Mouse (Mus musculus) limb, embryonic 11.5 days (tissue): Measurements from ENCODE around the gene Pip5k1a. TPM values are rescaled to one million over a fixed set of nuclear protein-coding genes. Genes with fewer than 3 reads are reported as not detected.
A peak's percentile ranks its signal among the peaks of the same experiment; 100 is the strongest.
"Not testable (repeated sequence)": the region's sequence is repeated elsewhere in the genome, so short reads cannot be mapped to it uniquely, and the experiment has no call there.

Experiments
- ATAC-seq: fragments of 200-750 bp; cut with Nextera tagmentation; 2 replicates; pipeline ENCODE4 v1.8.0; 2017; ENCODE audit warnings: low read depth; ENCODE audit not compliant: insufficient number of reproducible peaks, low FRiP score, low TSS enrichment
- DNase-seq: peaks from one replicate; pipeline ENCODE4 v3.0.0-alpha.2; 2015; ENCODE audit warnings: low spot score
- H3K27ac ChIP-seq: fragments of 300-500 bp; sonication (generic); replicated peaks from 2 replicates; pipeline ENCODE4 v1.5.1; 2014; ENCODE audit warnings: low read depth, mild to moderate bottlenecking, low read length
- H3K27me3 ChIP-seq: fragments of 300-500 bp; sonication (generic); 2 replicates; pipeline ENCODE4 v1.6.1; 2014; ENCODE audit warnings: mild to moderate bottlenecking, low read length, mixed read lengths; ENCODE audit not compliant: control insufficient read depth, insufficient read depth
- H3K36me3 ChIP-seq: fragments of 300-500 bp; sonication (generic); 2 replicates; pipeline ENCODE4 v1.6.1; 2014; ENCODE audit warnings: mild to moderate bottlenecking, low read length, moderate library complexity, mixed read lengths; ENCODE audit not compliant: control insufficient read depth, insufficient read depth
- H3K4me1 ChIP-seq: fragments of 300-500 bp; sonication (generic); 2 replicates; pipeline ENCODE4 v1.6.1; 2014; ENCODE audit warnings: low read length, mixed read lengths; ENCODE audit not compliant: control insufficient read depth, insufficient read depth
- H3K4me2 ChIP-seq: fragments of 300-500 bp; sonication (generic); 2 replicates; pipeline ENCODE4 v1.6.1; 2014; ENCODE audit warnings: low read depth, mild to moderate bottlenecking, moderate library complexity; ENCODE audit not compliant: severe bottlenecking
- H3K4me3 ChIP-seq: fragments of 300-500 bp; sonication (generic); 2 replicates; pipeline ENCODE4 v1.5.1; 2014; ENCODE audit warnings: low read depth, low read length
- H3K9ac ChIP-seq: fragments of 300-500 bp; sonication (generic); 2 replicates; pipeline ENCODE4 v1.6.1; 2014; ENCODE audit warnings: mild to moderate bottlenecking, low read length
- H3K9me3 ChIP-seq: fragments of 300-500 bp; sonication (generic); 2 replicates; pipeline ENCODE4 v1.6.1; 2016; ENCODE audit warnings: low read length; ENCODE audit not compliant: control insufficient read depth
- WGBS: fragments of 180-500 bp; shearing (Covaris S2); extraction: QIAGEN DNeasy Blood & Tissue Kit; methylation state at CpG from one replicate; pipeline ENCODE4 v1.1.7; 2014; 5-methylcytosine and 5-hydroxymethylcytosine counted together
- polyA plus RNA-seq: library from polyadenylated mRNA; unstranded; fragments of >200 nt; fragmentation: Nextera tagmentation; extraction: Ambion mirVana; gene quantifications from 2 replicates; pipeline ENCODE4 v1.2.1, GENCODE M21; 2014

The Pip5k1a gene
- polyA plus RNA-seq, 1 experiment from 2014 or later, result 15.4 TPM

DNA sequence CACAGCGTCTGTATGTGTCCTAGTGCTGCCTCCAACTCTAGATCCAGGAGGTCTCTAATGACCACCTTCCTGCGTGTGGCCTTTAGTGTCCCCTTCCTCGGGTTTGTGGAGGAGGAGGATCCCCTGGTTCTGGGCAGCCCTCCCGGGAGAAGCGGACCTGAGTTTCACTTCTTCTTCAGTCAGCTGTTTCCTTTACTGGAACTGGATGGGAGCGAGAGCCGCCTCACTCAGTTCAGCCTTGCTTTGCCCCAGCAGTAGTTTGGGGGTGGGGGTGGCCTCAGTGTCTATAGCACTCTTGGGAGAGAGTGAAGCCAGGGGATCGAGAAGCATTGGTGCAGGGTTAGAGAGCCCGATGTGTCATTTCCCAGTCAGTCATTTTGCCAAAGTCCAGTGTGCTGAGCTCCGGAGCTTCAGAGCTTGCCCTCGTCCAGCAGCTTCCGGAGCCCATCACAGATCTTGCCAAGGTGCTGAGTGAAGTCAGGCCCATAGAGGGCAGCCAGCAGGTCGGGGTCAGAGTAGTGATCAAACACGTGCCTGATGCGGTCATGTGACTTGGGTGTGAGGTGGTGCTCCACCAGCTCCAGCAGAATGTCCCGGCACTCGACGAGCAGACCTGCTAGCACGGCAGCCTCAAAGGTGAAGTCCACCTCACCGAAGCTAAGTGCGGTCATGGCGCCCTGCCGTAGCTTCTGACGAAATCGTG lies 33.0 kb upstream of the Pip5k1a start:
- no peak for ATAC-seq
- Histone ChIP-seq H3K4me1 (peaks cover 4% of the 10 kb centered on the region; the same call in 1 of the 2 replicates), H3K9ac (no peak overlapping the region), H3K36me3 (no peaks in the 10 kb centered on the region), H3K27ac (no peak overlapping the region), H3K4me2 (no peak overlapping the region), H3K4me3 (no peak overlapping the region), H3K27me3 (no peaks in the 10 kb centered on the region), H3K9me3 (no peaks in the 10 kb centered on the region)
- WGBS, result 70% methylated on average over 25 of the region's 25 CpGs
- DNase-seq, result no peak

GRCm38 (mm10) chr3:95136336-95136735 lies 29.6 kb upstream of the Pip5k1a start:
- H3K9ac ChIP-seq, result no peak overlapping the region
- H3K4me1 ChIP-seq, result peaks cover 4% of the 10 kb centered on the region; the same call in 1 of the 2 replicates
- H3K9me3 ChIP-seq, result no peaks in the 10 kb centered on the region
- no peak overlapping the region for H3K4me3 ChIP-seq
- H3K36me3 ChIP-seq, result no peaks in the 10 kb centered on the region
- WGBS, result 99% methylated on average over 3 of the region's 3 CpGs
- no peak overlapping the region for H3K27ac ChIP-seq
- ATAC-seq, result no peak
- no peak overlapping the region for H3K4me2 ChIP-seq
- H3K27me3 ChIP-seq, result no peaks in the 10 kb centered on the region
- DNase-seq, result no peak

- Histone ChIP-seq H3K27ac (no peak overlapping the region), H3K9me3 (no peaks in the 10 kb centered on the region), H3K9ac (no peak overlapping the region), H3K36me3 (no peaks in the 10 kb centered on the region), H3K4me3 (peak overlapping the region; percentile 20; the same call in 1 of the 2 replicates), H3K4me2 (peak overlapping the region; percentile 48), H3K27me3 (no peaks in the 10 kb centered on the region), H3K4me1 (peaks cover 4% of the 10 kb centered on the region; the same call in 1 of the 2 replicates)
- WGBS, result 92% methylated on average over 7 of the region's 7 CpGs
- no peak for ATAC-seq
- DNase-seq, result no peak
Measured at GRCm38 (mm10) chr3:95135433-95136052, 28.8 kb upstream of the Pip5k1a start.

DNA sequence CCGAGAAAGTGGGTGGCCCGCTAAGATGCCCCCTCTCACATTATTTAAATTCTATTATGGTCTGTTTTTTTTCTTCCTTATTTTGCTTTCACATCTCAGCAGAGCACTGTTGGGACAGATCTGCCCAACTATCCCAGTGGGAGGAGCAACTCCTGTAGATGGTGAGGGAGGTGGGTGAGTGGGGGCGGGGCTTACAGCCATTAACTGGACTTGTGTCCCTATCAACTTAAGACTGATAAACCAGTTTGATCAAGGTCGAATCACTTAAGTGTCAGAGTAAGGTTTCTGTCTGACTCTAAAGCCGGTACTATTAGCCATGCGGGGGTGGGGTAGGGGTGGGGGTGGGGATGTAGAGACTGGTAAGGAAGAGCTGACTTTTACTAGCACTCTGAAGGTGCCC lies 28.3 kb upstream of the Pip5k1a start:
- H3K4me2 ChIP-seq, result peak overlapping the region; percentile 48
- H3K27me3 ChIP-seq, result no peaks in the 10 kb centered on the region
- H3K9ac ChIP-seq, result no peak overlapping the region
- peak overlapping the region; percentile 20 for H3K4me3 ChIP-seq
- no peaks in the 10 kb centered on the region for H3K9me3 ChIP-seq
- ATAC-seq (no peak), DNase-seq (no peak)
- no peak overlapping the region for H3K27ac ChIP-seq
- peaks cover 4% of the 10 kb centered on the region; the same call in 1 of the 2 replicates for H3K4me1 ChIP-seq
- 30% methylated on average over 6 of the region's 6 CpGs for WGBS
- 0 out of 2 replicates have a peak, but pooled peaks cover 2% of the 10 kb centered on the region for H3K36me3 ChIP-seq

DNA sequence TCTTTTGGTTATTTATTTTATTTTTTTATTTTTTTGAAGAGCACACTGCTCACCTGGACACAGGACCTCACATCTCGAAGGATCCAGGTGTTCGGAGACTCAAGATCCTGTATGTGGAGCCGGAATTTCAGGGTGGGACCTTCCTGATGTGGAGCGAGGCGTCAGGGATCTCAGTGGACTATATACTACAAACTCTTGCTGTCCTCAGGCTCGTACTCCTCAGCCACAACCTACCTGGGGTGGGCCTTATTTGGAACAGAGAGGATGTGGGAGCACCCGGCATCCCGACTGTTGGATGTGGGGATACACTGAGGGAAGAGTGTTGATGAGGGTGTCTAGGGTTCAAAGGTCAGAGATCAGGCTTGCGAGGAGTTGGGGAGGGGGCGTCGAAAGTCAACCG lies 27.4 kb upstream of the Pip5k1a start:
- H3K4me1 ChIP-seq, H3K9ac ChIP-seq, H3K27me3 ChIP-seq, H3K27ac ChIP-seq, H3K4me3 ChIP-seq, H3K4me2 ChIP-seq, DNase-seq, H3K9me3 ChIP-seq, H3K36me3 ChIP-seq: not testable (repeated sequence)
- peak; percentile 22; the same call in 1 of the 2 replicates for ATAC-seq
- no CpG with 5 or more reads among the region's 12 CpGs for WGBS

DNA sequence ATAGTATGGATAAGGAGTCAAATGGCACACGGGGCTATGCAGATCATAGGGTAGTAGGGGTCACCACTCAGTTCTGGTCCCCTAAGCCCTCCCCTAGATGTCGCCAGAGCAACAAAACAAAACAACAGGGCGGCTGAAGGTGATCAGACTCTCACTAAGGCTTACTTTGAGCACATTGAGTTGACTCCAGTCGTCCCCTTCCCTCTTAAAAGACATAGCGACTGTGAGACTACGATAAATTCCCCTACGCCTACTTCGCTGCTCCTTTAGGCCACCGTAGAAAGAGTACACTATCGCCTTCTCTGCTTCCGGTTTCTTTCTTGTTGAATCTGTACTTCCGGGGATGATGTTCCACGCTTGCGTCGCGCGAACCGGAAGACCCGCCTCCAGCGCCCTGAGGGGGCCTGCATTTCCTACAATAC lies 27.0 kb upstream of the Pip5k1a start, which contains the start of the genes Scnm1 and Lysmd1:
TSS of gene Scnm1 (minus strand) at position 332 of the 422 bp plus-strand sequence.
TSS of gene Lysmd1 (plus strand) at position 409 of the 422 bp plus-strand sequence.
- H3K4me1 ChIP-seq, result peaks cover 4% of the 10 kb centered on the region; the same call in 1 of the 2 replicates
- peak within 1 kb of the TSS; percentile 61; the same call in 1 of the 2 replicates for H3K27ac ChIP-seq
- no peaks in the 10 kb centered on the region for H3K27me3 ChIP-seq
- no peaks in the 10 kb centered on the region for H3K9me3 ChIP-seq
- peak; percentile 89 for DNase-seq
- H3K4me3 ChIP-seq, result peak within 1 kb of the TSS; percentile 65
- H3K9ac ChIP-seq, result peak within 1 kb of the TSS; percentile 74
- WGBS, result under 1% methylated on average over 20 of the region's 20 CpGs
- H3K4me2 ChIP-seq, result peak within 1 kb of the TSS; percentile 76
- peak; percentile 92 for ATAC-seq
- H3K36me3 ChIP-seq, result 0 out of 2 replicates have a peak, but pooled peaks cover 3% of the 10 kb centered on the region

GRCm38 (mm10) chr3:95133176-95133575 lies 26.4 kb upstream of the Pip5k1a start:
- peak overlapping the region; percentile 65 for H3K4me3 ChIP-seq
- no peak overlapping the region for H3K27ac ChIP-seq
- peaks cover 4% of the 10 kb centered on the region; the same call in 1 of the 2 replicates for H3K4me1 ChIP-seq
- 58% methylated on average over 11 of the region's 11 CpGs for WGBS
- peak overlapping the region; percentile 76 for H3K4me2 ChIP-seq
- no peak for DNase-seq
- H3K9ac ChIP-seq, result peak overlapping the region; percentile 74
- H3K36me3 ChIP-seq, result 0 out of 2 replicates have a peak, but pooled peaks cover 3% of the 10 kb centered on the region
- no peaks in the 10 kb centered on the region for H3K9me3 ChIP-seq
- no peaks in the 10 kb centered on the region for H3K27me3 ChIP-seq
- ATAC-seq, result no peak

DNA sequence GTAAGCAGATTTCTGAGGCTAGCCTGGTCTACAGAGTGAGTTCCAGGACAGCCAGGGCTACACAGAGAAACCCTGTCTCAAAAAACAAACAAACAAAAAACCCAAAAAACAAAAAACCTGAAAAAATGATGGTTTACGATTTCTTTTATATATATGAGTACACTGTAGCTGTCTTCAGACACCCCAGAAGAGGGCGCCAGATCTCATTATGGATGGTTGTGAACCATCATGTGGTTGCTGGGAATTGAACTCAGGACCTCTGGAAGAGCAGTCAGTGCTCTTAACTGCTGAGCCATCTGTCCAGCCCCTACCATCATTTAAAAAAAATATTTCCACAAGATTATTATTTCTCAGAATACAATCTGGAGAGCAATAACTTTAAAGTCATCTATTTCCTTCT lies 25.7 kb upstream of the Pip5k1a start:
- not testable (repeated sequence) for H3K4me2 ChIP-seq, H3K27ac ChIP-seq, H3K9ac ChIP-seq, H3K4me3 ChIP-seq, H3K27me3 ChIP-seq, H3K9me3 ChIP-seq, H3K4me1 ChIP-seq, H3K36me3 ChIP-seq, DNase-seq, ATAC-seq
- WGBS, result 87% methylated on average over 2 of the region's 2 CpGs
